Mouse (Mus musculus) gastrocnemius, postnatal 10 days (tissue): ENCODE results near the gene Gramd1c. TPM values are rescaled to one million over a fixed set of nuclear protein-coding genes. Genes with fewer than 3 reads are reported as not detected.

ENCODE experiments used
- DNase-seq: peaks from one replicate; pipeline ENCODE4 v3.0.0; 2021; ENCODE audit warnings: mixed read lengths
- microRNA-seq, 2 experiments: library from miRNA; unstranded; fragments of <30 nt; microRNA quantifications; one replicate each; pipeline ENCODE4 v1.2.0; 2021
- total RNA-seq, 2 experiments: library from RNA; stranded (reverse); gene quantifications; 2 replicates each; pipeline ENCODE4 v1.2.3; 2021

The Gramd1c gene
- total RNA-seq, 2 experiments from 2014 or later: 1.4 to 1.7 TPM

GRCm38 (mm10) chr16:43954913-43955312 is 108.2 kb downstream of the Gramd1c start:
- DNase-seq: no peak

DNA sequence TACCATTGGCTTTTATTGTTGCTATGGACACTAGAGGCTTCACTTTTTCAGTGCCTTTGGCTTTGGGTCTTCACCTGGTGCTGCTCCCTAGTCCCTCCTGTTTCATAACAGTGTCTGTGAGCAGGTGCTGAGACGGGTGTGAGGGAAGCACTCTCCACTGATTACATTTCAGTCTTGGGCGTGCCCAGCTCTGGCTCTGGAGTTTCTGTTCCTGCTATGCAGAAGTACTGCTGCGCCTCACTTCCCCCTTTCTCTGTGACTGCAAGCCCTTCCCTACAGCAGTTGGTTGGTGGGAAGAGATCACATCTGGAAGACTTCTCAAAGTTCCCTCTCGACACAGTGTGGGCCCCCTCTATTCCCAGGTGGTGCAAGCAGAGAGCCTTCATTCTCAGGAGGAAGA is 111.6 kb downstream of the Gramd1c start:
- DNase-seq: no peak

- no peak for DNase-seq
Measured at GRCm38 (mm10) chr16:43945869-43946268, 117.3 kb downstream of the Gramd1c start.

GRCm38 (mm10) chr16:43945351-43945750 is 117.8 kb downstream of the Gramd1c start:
- no peak for DNase-seq

DNA sequence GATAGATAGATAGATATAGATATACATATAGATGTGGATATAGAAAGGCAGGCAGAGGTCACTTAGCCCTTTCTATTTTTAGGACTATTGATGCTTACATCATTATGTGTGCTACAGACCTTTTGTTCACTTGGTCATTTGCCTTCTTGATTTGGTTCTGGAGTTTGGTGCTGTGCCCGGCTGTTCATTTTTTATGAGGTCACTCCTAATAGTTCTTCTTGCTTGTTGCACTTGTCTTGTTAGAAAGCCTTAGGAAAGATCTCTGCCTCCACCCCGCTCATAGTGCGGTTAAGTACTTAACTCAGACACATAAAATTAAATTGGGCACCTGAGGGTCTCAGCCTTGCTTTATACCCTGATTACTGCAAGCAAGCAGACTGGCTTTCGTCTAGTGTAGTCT is 122.3 kb downstream of the Gramd1c start:
- no peak for DNase-seq

GRCm38 (mm10) chr16:43935892-43936291 is 127.3 kb downstream of the Gramd1c start:
- DNase-seq: no peak

DNA sequence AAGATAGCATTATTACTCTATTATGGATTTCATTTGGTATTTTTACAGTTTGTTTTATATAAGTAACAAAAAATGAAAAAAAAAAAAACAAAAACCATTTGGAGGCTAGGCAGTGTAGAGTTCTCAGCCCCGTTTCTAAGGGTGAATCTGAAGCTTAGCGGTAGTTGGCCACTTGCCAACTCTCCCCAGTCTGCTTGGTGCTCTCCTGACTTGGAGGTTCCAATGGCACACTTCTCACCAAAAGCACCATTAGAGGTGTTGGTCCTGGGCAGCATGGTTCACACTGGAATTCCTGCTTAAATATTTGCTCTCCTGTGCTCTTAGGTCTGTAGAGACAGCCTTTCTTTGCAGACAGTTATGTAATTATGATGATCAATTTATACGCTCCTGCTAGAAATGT is 127.8 kb downstream of the Gramd1c start:
- no peak for DNase-seq

DNA sequence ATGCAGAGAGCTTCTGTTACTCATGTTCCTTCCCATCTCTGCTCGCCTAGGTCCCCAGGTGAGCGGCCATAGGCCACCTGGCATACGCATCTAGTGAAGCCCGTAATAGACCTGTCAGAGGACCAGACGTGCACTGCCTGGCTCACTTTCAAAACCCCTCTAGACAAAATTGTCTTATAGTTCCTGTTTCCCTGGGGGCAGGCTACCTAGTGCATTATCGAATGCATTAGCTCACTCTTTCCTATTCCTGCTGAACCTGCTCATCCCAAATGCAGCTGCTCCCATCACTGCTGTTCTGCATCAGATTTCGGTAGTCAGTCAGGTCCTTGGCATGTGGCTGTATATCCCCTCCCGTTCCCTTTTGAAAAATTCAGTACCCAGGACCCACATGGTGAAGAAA is 128.3 kb downstream of the Gramd1c start:
- no peak for DNase-seq

GRCm38 (mm10) chr16:43933041-43933440 is 130.1 kb downstream of the Gramd1c start:
- no peak for DNase-seq

GRCm38 (mm10) chr16:43932319-43932718 is 130.8 kb downstream of the Gramd1c start:
- no peak for DNase-seq

GRCm38 (mm10) chr16:43931502-43931901 is 131.6 kb downstream of the Gramd1c start:
- DNase-seq: no peak

DNA sequence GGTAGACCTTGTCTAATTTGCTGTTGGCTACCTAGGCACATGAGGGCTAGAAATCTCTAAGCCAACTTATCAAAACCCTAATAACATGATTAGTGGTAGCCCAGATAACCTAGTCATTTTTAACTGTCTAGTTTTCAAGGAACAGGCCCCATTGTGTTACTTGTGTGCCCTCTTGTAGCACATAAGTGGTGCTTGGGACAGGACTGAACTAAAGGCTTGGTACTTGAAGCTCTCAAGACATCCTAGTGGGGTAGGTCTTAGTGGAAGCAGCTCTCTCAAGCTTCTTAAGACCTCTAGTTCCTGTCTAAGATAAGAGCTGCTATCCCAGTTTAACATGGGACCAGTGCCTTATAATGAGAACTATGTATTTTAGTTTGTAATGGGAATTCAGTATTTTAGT is 132.6 kb downstream of the Gramd1c start:
- DNase-seq: no peak

Small RNAs within 50 kb of the gene (microRNA-seq; reads per million reads assigned to microRNA genes)
- gene Mir3470b: 0 reads per million in 2 experiments

Other genes with a start within 250 kb of the Gramd1c start
- gene Ccdc191, start 173.5 kb downstream of the Gramd1c start, total RNA-seq: 1 to 10 TPM in 1 of 2 experiments, under 1 TPM in 1; 0.80 to 2.1 TPM
- 10 to 100 TPM in 1 of 2 experiments, 1 to 10 TPM in 1; 7.4 to 17.5 TPM for gene Qtrt2, start 136.5 kb downstream of the Gramd1c start, total RNA-seq
- gene Zdhhc23, start 83.6 kb downstream of the Gramd1c start, total RNA-seq: under 1 TPM; 0.41 to 0.59 TPM
- gene Atp6v1a, start 76.4 kb upstream of the Gramd1c start, total RNA-seq: 10 to 100 TPM; 40.0 to 45.3 TPM
- 100 to 1,000 TPM; 231 to 242 TPM for gene Naa50, start 76.5 kb upstream of the Gramd1c start, total RNA-seq
- 10 to 100 TPM; 35.8 to 40.6 TPM for gene Usf3, start 109.9 kb upstream of the Gramd1c start, total RNA-seq